Mouse (Mus musculus) hindbrain, embryonic 15.5 days (tissue): ENCODE results near the gene a. TPM values are rescaled to one million over a fixed set of nuclear protein-coding genes. Genes with fewer than 3 reads are reported as not detected.
A peak's percentile ranks its signal among the peaks of the same experiment; 100 is the strongest.
"Not testable (repeated sequence)": the region's sequence is repeated elsewhere in the genome, so short reads cannot be mapped to it uniquely, and the experiment has no call there.

Experiments used
- ATAC-seq: fragments of 200-750 bp; cut with Nextera tagmentation; 2 replicates; pipeline ENCODE4 v1.8.0; 2017; ENCODE audit warnings: low read depth, moderate number of reproducible peaks, moderate TSS enrichment; ENCODE audit not compliant: low FRiP score
- H3K27ac ChIP-seq: fragments of 300-500 bp; sonication (generic); replicated peaks from 2 replicates; pipeline ENCODE4 v1.5.1; 2015; ENCODE audit warnings: mild to moderate bottlenecking, inconsistent platforms
- H3K27me3 ChIP-seq: fragments of 300-500 bp; sonication (generic); 2 replicates; pipeline ENCODE4 v1.6.1; 2015; ENCODE audit warnings: control low read depth, inconsistent platforms
- H3K36me3 ChIP-seq: fragments of 300-500 bp; sonication (generic); 2 replicates; pipeline ENCODE4 v1.6.1; 2015; ENCODE audit warnings: control low read depth, inconsistent platforms
- H3K4me1 ChIP-seq: fragments of 300-500 bp; sonication (generic); replicated peaks from 2 replicates; pipeline ENCODE4 v1.6.1; 2015; ENCODE audit warnings: control low read depth, inconsistent platforms
- H3K4me2 ChIP-seq: fragments of 300-500 bp; sonication (generic); 2 replicates; pipeline ENCODE4 v1.6.1; 2015; ENCODE audit warnings: moderate library complexity, mild to moderate bottlenecking, inconsistent platforms
- H3K4me3 ChIP-seq: fragments of 300-500 bp; sonication (generic); 2 replicates; pipeline ENCODE4 v1.5.1; 2015; ENCODE audit warnings: mild to moderate bottlenecking, inconsistent platforms
- H3K9ac ChIP-seq: fragments of 300-500 bp; sonication (generic); 2 replicates; pipeline ENCODE4 v1.6.1; 2015; ENCODE audit warnings: inconsistent platforms
- H3K9me3 ChIP-seq: fragments of 300-500 bp; sonication (generic); 2 replicates; pipeline ENCODE4 v1.6.1; 2016; ENCODE audit warnings: control low read depth, inconsistent platforms
- WGBS: fragments of 180-500 bp; shearing (Covaris S2); methylation state at CpG from one replicate; pipeline ENCODE4 v1.1.7; 2015; 5-methylcytosine and 5-hydroxymethylcytosine counted together
- polyA plus RNA-seq: library from polyadenylated mRNA; unstranded; fragments of >200 nt; fragmentation: Nextera tagmentation; extraction: Ambion mirVana; gene quantifications from 2 replicates; pipeline ENCODE4 v1.2.1, GENCODE M21; 2015

Gene a
- polyA plus RNA-seq, 1 experiment from 2014 or later, result 0.99 TPM

- Histone ChIP-seq H3K9me3 (no peaks in the 10 kb centered on the region), H3K4me2 (no peak overlapping the region), H3K4me3 (no peak overlapping the region), H3K4me1 (no peaks in the 10 kb centered on the region), H3K9ac (no peak overlapping the region), H3K36me3 (no peaks in the 10 kb centered on the region), H3K27ac (no peak overlapping the region), H3K27me3 (no peaks in the 10 kb centered on the region)
- ATAC-seq, result no peak
- WGBS, result 72% methylated on average over 18 of the region's 18 CpGs
Observed at GRCm38 (mm10) chr2:154971919-154972692, 180.9 kb downstream of the a start.

GRCm38 (mm10) chr2:154972981-154973380, 181.8 kb downstream of the a start:
- Histone ChIP-seq H3K27me3 (no peaks in the 10 kb centered on the region), H3K27ac (no peak overlapping the region), H3K4me3 (no peak overlapping the region), H3K9me3 (no peaks in the 10 kb centered on the region), H3K4me2 (no peak overlapping the region), H3K4me1 (no peaks in the 10 kb centered on the region), H3K36me3 (no peaks in the 10 kb centered on the region), H3K9ac (no peak overlapping the region)
- ATAC-seq, result no peak
- 81% methylated on average over 5 of the region's 5 CpGs for WGBS

GRCm38 (mm10) chr2:154986609-154987008, 195.4 kb downstream of the a start:
- H3K4me2 ChIP-seq, result no peak overlapping the region
- no peak overlapping the region for H3K4me3 ChIP-seq
- H3K9ac ChIP-seq, result no peak overlapping the region
- H3K36me3 ChIP-seq, result no peaks in the 10 kb centered on the region
- no peak overlapping the region for H3K27ac ChIP-seq
- 73% methylated on average over 1 of the region's 1 CpGs for WGBS
- no peak for ATAC-seq
- H3K27me3 ChIP-seq, result no peaks in the 10 kb centered on the region
- H3K9me3 ChIP-seq, result no peaks in the 10 kb centered on the region
- no peaks in the 10 kb centered on the region for H3K4me1 ChIP-seq

GRCm38 (mm10) chr2:154991411-154991810, 200.2 kb downstream of the a start:
- no peak overlapping the region for H3K4me3 ChIP-seq
- H3K9me3 ChIP-seq, result no peaks in the 10 kb centered on the region
- no peak overlapping the region for H3K27ac ChIP-seq
- H3K4me1 ChIP-seq, result no peaks in the 10 kb centered on the region
- no peak for ATAC-seq
- 85% methylated on average over 8 of the region's 8 CpGs for WGBS
- no peak overlapping the region for H3K4me2 ChIP-seq
- H3K9ac ChIP-seq, result no peak overlapping the region
- no peaks in the 10 kb centered on the region for H3K27me3 ChIP-seq
- H3K36me3 ChIP-seq, result no peaks in the 10 kb centered on the region

GRCm38 (mm10) chr2:154992083-154992482, 200.9 kb downstream of the a start:
- H3K9me3 ChIP-seq, result no peaks in the 10 kb centered on the region
- H3K4me2 ChIP-seq, result no peak overlapping the region
- no peaks in the 10 kb centered on the region for H3K27me3 ChIP-seq
- no peak overlapping the region for H3K9ac ChIP-seq
- H3K4me1 ChIP-seq, result no peaks in the 10 kb centered on the region
- H3K4me3 ChIP-seq, result no peak overlapping the region
- H3K27ac ChIP-seq, result no peak overlapping the region
- no peak for ATAC-seq
- no peaks in the 10 kb centered on the region for H3K36me3 ChIP-seq
- 85% methylated on average over 5 of the region's 5 CpGs for WGBS

- H3K36me3 ChIP-seq, result no peaks in the 10 kb centered on the region
- no peaks in the 10 kb centered on the region for H3K4me1 ChIP-seq
- H3K9me3 ChIP-seq, result no peaks in the 10 kb centered on the region
- H3K27me3 ChIP-seq, result no peaks in the 10 kb centered on the region
- H3K4me3 ChIP-seq, result no peak overlapping the region
- H3K27ac ChIP-seq, result no peak overlapping the region
- no peak overlapping the region for H3K9ac ChIP-seq
- H3K4me2 ChIP-seq, result no peak overlapping the region
- ATAC-seq, result no peak
- 94% methylated on average over 11 of the region's 11 CpGs for WGBS
Observed at GRCm38 (mm10) chr2:155005491-155005890, 214.3 kb downstream of the a start.

- Histone ChIP-seq H3K9ac (no peak overlapping the region), H3K27ac (no peak overlapping the region), H3K9me3 (no peaks in the 10 kb centered on the region), H3K4me1 (no peaks in the 10 kb centered on the region), H3K4me3 (no peak overlapping the region), H3K27me3 (no peaks in the 10 kb centered on the region), H3K4me2 (no peak overlapping the region), H3K36me3 (no peaks in the 10 kb centered on the region)
- 50% methylated on average over 3 of the region's 3 CpGs for WGBS
- no peak for ATAC-seq
Observed at GRCm38 (mm10) chr2:155011086-155011656, 220.0 kb downstream of the a start.

GRCm38 (mm10) chr2:155012991-155013390, 221.8 kb downstream of the a start:
- no peak overlapping the region for H3K4me3 ChIP-seq
- H3K9ac ChIP-seq, result no peak overlapping the region
- H3K4me2 ChIP-seq, result no peak overlapping the region
- no peak for ATAC-seq
- no peaks in the 10 kb centered on the region for H3K36me3 ChIP-seq
- no peaks in the 10 kb centered on the region for H3K27me3 ChIP-seq
- H3K9me3 ChIP-seq, result no peaks in the 10 kb centered on the region
- no peaks in the 10 kb centered on the region for H3K4me1 ChIP-seq
- 73% methylated on average over 6 of the region's 6 CpGs for WGBS
- no peak overlapping the region for H3K27ac ChIP-seq

- H3K4me1 ChIP-seq, result peaks cover 14% of the 10 kb centered on the region
- not testable (repeated sequence) for H3K4me3 ChIP-seq, H3K27ac ChIP-seq, H3K9ac ChIP-seq, H3K36me3 ChIP-seq, ATAC-seq, H3K4me2 ChIP-seq, H3K27me3 ChIP-seq, H3K9me3 ChIP-seq
- WGBS, result 19% methylated on average over 6 of the region's 9 CpGs
Observed at GRCm38 (mm10) chr2:155016751-155017150, 225.5 kb downstream of the a start.

GRCm38 (mm10) chr2:155018251-155018755, 227.1 kb downstream of the a start, which contains the start of gene Gm14226:
Gene Gm14226, plus strand, starts transcription at chr2:155018266.
- Histone ChIP-seq H3K4me1 (peaks cover 14% of the 10 kb centered on the region), H3K9ac (peak within 1 kb of the TSS; percentile 42), H3K4me3 (peak within 1 kb of the TSS; percentile 46), H3K4me2 (peak within 1 kb of the TSS; percentile 78), H3K27ac (peak within 1 kb of the TSS; percentile 74)
- WGBS, result under 1% methylated on average over 24 of the region's 26 CpGs
- not testable (repeated sequence) for H3K9me3 ChIP-seq, H3K27me3 ChIP-seq, ATAC-seq, H3K36me3 ChIP-seq

- under 1% methylated on average over 38 of the region's 38 CpGs for WGBS
Observed at GRCm38 (mm10) chr2:155018762-155019641, 227.8 kb downstream of the a start.

GRCm38 (mm10) chr2:155019673-155020072, 228.5 kb downstream of the a start:
- Histone ChIP-seq H3K27me3 (no peaks in the 10 kb centered on the region), H3K4me2 (peak overlapping the region; percentile 78), H3K9me3 (no peaks in the 10 kb centered on the region), H3K27ac (peak overlapping the region; percentile 74), H3K9ac (peak overlapping the region; percentile 42), H3K4me3 (peak overlapping the region; percentile 46), H3K4me1 (peaks cover 14% of the 10 kb centered on the region), H3K36me3 (no peaks in the 10 kb centered on the region)
- under 1% methylated on average over 22 of the region's 22 CpGs for WGBS
- ATAC-seq, result peak; percentile 79

More at GRCm38 (mm10) chr2:155018762-155019641, 227.8 kb downstream of the a start:
- Histone ChIP-seq H3K4me3 (peak overlapping the region; percentile 46), H3K9me3 (no peaks in the 10 kb centered on the region), H3K27me3 (no peaks in the 10 kb centered on the region), H3K4me2 (peak overlapping the region; percentile 78), H3K4me1 (peaks cover 14% of the 10 kb centered on the region), H3K36me3 (no peaks in the 10 kb centered on the region), H3K27ac (peak overlapping the region; percentile 74), H3K9ac (peak overlapping the region; percentile 42)
- peak; percentile 97 for ATAC-seq
